Mouse (Mus musculus) liver, embryonic 15.5 days (tissue): ENCODE measurements around the gene Far1. TPM values are rescaled to one million over a fixed set of nuclear protein-coding genes. Genes with fewer than 3 reads are reported as not detected.

Experiments
- ATAC-seq: fragments of 200-750 bp; cut with Nextera tagmentation; 2 replicates; pipeline ENCODE4 v1.8.0; 2017; ENCODE audit warnings: moderate number of reproducible peaks, mild to moderate bottlenecking, moderate library complexity; ENCODE audit not compliant: insufficient read depth
- H3K27ac ChIP-seq: fragments of 300-500 bp; sonication (generic); replicated peaks from 2 replicates; pipeline ENCODE4 v1.5.1; 2015; ENCODE audit warnings: mild to moderate bottlenecking, inconsistent platforms
- H3K27me3 ChIP-seq: fragments of 300-500 bp; sonication (generic); 2 replicates; pipeline ENCODE4 v1.6.1; 2015; ENCODE audit warnings: mild to moderate bottlenecking, inconsistent platforms
- H3K36me3 ChIP-seq: fragments of 300-500 bp; sonication (generic); replicated peaks from 2 replicates; pipeline ENCODE4 v1.6.1; 2015; ENCODE audit warnings: moderate library complexity, mild to moderate bottlenecking, inconsistent platforms
- H3K4me1 ChIP-seq: fragments of 300-500 bp; sonication (generic); replicated peaks from 2 replicates; pipeline ENCODE4 v1.6.1; 2015; ENCODE audit warnings: inconsistent platforms
- H3K4me2 ChIP-seq: fragments of 300-500 bp; sonication (generic); 2 replicates; pipeline ENCODE4 v1.6.1; 2015; ENCODE audit warnings: moderate library complexity, mild to moderate bottlenecking, inconsistent platforms
- H3K4me3 ChIP-seq: fragments of 300-500 bp; sonication (generic); replicated peaks from 2 replicates; pipeline ENCODE4 v1.5.1; 2015; ENCODE audit warnings: mild to moderate bottlenecking, inconsistent platforms
- H3K9ac ChIP-seq: fragments of 300-500 bp; sonication (generic); 2 replicates; pipeline ENCODE4 v1.6.1; 2015; ENCODE audit warnings: moderate library complexity, mild to moderate bottlenecking, inconsistent platforms
- H3K9me3 ChIP-seq: fragments of 300-500 bp; sonication (generic); replicated peaks from 2 replicates; pipeline ENCODE4 v1.6.1; 2016; ENCODE audit warnings: inconsistent platforms
- WGBS: fragments of 180-500 bp; shearing (Covaris S2); methylation state at CpG from one replicate; pipeline ENCODE4 v1.1.7; 2015; ENCODE audit warnings: mixed read lengths; ENCODE audit not compliant: insufficient replicate concordance; 5-methylcytosine and 5-hydroxymethylcytosine counted together
- polyA plus RNA-seq: library from polyadenylated mRNA; unstranded; fragments of >200 nt; fragmentation: Nextera tagmentation; extraction: Ambion mirVana; gene quantifications from 2 replicates; pipeline ENCODE4 v1.2.1, GENCODE M21; 2015

Far1 gene
- 20.7 and 22.2 TPM in 2 replicates for polyA plus RNA-seq

GRCm38 (mm10) chr7:113513286-113513962, at the start of gene Far1:
Gene Far1, plus strand, starts transcription at chr7:113513834.
- Histone ChIP-seq H3K4me2 (peak within 1 kb of the TSS; percentile 96), H3K36me3 (no peaks in the 10 kb centered on the region), H3K9me3 (no peaks in the 10 kb centered on the region), H3K4me3 (peak within 1 kb of the TSS; percentile 91), H3K27me3 (peaks cover 14% of the 10 kb centered on the region; the same call in 1 of the 2 replicates), H3K4me1 (peaks cover 43% of the 10 kb centered on the region), H3K27ac (peak within 1 kb of the TSS; percentile 89), H3K9ac (peak within 1 kb of the TSS; percentile 84)
- peak; percentile 93 for ATAC-seq
- WGBS, result under 1% methylated on average over 71 of the region's 71 CpGs

DNA sequence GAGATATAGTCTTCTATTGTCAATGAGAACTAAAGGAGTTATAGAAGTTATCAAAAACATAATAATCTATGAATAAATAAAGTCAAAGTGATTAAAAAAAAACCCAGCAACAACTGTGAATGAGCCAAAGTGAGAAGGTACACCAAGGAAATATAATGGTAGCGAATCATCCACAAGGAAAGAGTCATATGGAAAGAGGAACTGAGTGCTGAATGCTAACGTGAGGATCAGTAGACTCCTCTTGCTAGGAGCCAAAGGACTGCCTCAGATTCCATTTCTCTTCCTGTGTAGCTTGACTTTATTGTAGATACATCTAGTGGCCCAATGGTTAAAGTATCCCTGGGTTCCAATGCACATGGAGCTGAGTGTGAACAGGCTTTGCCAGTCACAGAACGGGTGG, 45.3 kb upstream of the Far1 start:
- H3K36me3 ChIP-seq, result no peaks in the 10 kb centered on the region
- H3K9me3 ChIP-seq, result no peaks in the 10 kb centered on the region
- H3K27ac ChIP-seq, result no peak overlapping the region
- H3K4me2 ChIP-seq, result no peak overlapping the region
- H3K9ac ChIP-seq, result no peak overlapping the region
- WGBS, result 46% methylated on average over 3 of the region's 3 CpGs
- no peak overlapping the region for H3K4me3 ChIP-seq
- no peaks in the 10 kb centered on the region for H3K4me1 ChIP-seq
- no peak for ATAC-seq
- no peaks in the 10 kb centered on the region for H3K27me3 ChIP-seq

DNA sequence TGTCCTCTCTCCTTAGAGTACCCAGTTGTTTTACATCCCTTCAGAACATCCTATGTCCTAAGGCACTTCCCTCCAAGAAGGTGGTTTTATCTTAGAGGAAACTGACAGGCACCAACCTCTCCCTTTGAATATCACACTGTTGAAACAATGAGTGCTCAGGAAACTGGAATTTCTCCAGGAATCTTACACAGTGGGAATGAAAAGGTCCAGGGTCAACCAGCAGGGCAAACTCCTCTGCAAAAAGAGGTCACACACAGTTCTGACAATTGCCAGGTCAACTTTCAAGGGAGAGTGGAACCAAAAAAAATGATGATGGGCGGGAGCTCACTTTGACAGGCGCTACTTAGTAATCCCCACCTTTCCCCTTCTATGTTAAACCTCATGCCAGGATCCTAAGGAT, 43.0 kb upstream of the Far1 start:
- ATAC-seq, result no peak
- H3K9me3 ChIP-seq, result no peaks in the 10 kb centered on the region
- 78% methylated on average over 2 of the region's 2 CpGs for WGBS
- no peak overlapping the region for H3K27ac ChIP-seq
- H3K36me3 ChIP-seq, result no peaks in the 10 kb centered on the region
- no peaks in the 10 kb centered on the region for H3K27me3 ChIP-seq
- H3K9ac ChIP-seq, result no peak overlapping the region
- H3K4me3 ChIP-seq, result no peak overlapping the region
- H3K4me1 ChIP-seq, result no peaks in the 10 kb centered on the region
- no peak overlapping the region for H3K4me2 ChIP-seq

DNA sequence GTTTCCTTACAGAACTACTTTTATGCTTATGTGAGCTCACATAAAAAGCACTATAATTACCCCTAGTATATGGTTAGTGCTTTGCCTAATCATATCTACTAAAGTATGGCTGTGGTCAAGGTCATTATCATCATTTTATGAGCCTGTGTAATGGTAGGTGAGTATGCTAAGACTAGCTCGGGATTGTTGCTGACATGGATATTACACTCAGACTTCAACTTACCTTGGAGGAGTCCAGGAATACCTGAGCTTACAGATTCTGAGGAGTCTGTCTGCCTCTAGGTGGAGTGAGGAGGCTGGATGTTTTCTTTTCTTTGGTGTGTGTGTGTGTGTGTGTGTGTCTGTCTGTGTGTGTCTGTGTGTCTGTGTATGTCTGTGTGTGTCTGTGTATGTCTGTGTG, 42.0 kb upstream of the Far1 start:
- Histone ChIP-seq H3K27me3 (no peaks in the 10 kb centered on the region), H3K4me1 (no peaks in the 10 kb centered on the region), H3K4me3 (no peak overlapping the region), H3K9me3 (no peaks in the 10 kb centered on the region), H3K4me2 (no peak overlapping the region), H3K36me3 (no peaks in the 10 kb centered on the region), H3K9ac (no peak overlapping the region), H3K27ac (no peak overlapping the region)
- ATAC-seq, result no peak
- 59% methylated on average over 1 of the region's 1 CpGs for WGBS

- WGBS, result 64% methylated on average over 2 of the region's 2 CpGs
These were observed 17.8 kb upstream of the Far1 start for GRCm38 (mm10) chr7:113495792-113496191.

GRCm38 (mm10) chr7:113498413-113498812, 15.2 kb upstream of the Far1 start:
- no peaks in the 10 kb centered on the region for H3K27me3 ChIP-seq
- H3K27ac ChIP-seq, result no peak overlapping the region
- no peaks in the 10 kb centered on the region for H3K4me1 ChIP-seq
- H3K9me3 ChIP-seq, result no peaks in the 10 kb centered on the region
- no peak for ATAC-seq
- H3K4me2 ChIP-seq, result no peak overlapping the region
- H3K9ac ChIP-seq, result no peak overlapping the region
- 64% methylated on average over 3 of the region's 3 CpGs for WGBS
- no peaks in the 10 kb centered on the region for H3K36me3 ChIP-seq
- no peak overlapping the region for H3K4me3 ChIP-seq

More at GRCm38 (mm10) chr7:113495792-113496191, 17.8 kb upstream of the Far1 start:
- Histone ChIP-seq H3K4me3 (no peak overlapping the region), H3K9me3 (no peaks in the 10 kb centered on the region), H3K9ac (no peak overlapping the region), H3K4me1 (no peaks in the 10 kb centered on the region), H3K36me3 (no peaks in the 10 kb centered on the region), H3K27me3 (no peaks in the 10 kb centered on the region), H3K27ac (no peak overlapping the region), H3K4me2 (no peak overlapping the region)
- no peak for ATAC-seq

DNA sequence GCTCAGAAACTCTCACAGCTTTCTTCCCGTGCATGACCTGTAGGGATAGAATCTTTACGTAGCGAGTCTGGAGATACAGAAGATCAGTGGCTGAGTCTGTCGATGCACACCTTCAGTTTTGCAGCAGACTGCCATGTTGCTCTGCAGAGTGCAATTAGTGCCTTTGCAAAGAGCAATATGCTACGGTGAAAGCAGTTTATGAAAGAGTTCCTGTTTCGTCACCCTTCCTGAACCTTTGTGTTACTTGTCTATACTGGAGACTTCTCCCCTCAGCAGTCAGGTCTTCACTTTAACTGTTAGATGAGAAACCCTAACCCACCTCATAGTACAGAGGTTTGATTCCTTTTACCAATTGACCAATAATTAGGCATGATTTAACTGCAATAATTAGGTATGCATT, 13.8 kb upstream of the Far1 start:
- no peaks in the 10 kb centered on the region for H3K9me3 ChIP-seq
- WGBS, result 44% methylated on average over 6 of the region's 6 CpGs
- H3K27ac ChIP-seq, result no peak overlapping the region
- no peak overlapping the region for H3K4me3 ChIP-seq
- H3K27me3 ChIP-seq, result no peaks in the 10 kb centered on the region
- no peaks in the 10 kb centered on the region for H3K36me3 ChIP-seq
- no peak overlapping the region for H3K4me2 ChIP-seq
- H3K9ac ChIP-seq, result no peak overlapping the region
- ATAC-seq, result no peak
- no peaks in the 10 kb centered on the region for H3K4me1 ChIP-seq

DNA sequence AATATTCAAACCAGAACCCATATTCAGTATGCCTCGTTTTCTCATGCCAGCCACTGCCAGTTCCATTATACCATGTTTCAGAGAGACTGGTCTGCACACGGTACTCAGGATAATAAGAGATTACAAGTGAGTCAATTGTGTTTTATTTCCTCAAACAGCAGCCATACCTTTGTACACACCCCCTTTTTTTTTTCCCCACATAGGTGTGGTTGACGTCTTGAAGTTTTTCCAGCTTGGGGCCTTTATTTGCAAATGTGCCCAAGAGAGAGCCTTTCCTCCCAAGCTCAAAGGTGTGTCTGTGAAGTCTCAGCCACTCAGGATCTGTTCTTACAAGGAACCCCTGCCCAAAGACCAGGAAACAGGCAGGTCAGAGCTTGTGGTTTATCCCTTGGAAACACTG, 11.2 kb upstream of the Far1 start:
- no peak overlapping the region for H3K4me3 ChIP-seq
- no peaks in the 10 kb centered on the region for H3K36me3 ChIP-seq
- H3K4me2 ChIP-seq, result no peak overlapping the region
- no peaks in the 10 kb centered on the region for H3K4me1 ChIP-seq
- H3K9ac ChIP-seq, result no peak overlapping the region
- WGBS, result 43% methylated on average over 3 of the region's 3 CpGs
- no peak for ATAC-seq
- no peak overlapping the region for H3K27ac ChIP-seq
- peaks cover 7% of the 10 kb centered on the region for H3K27me3 ChIP-seq
- no peaks in the 10 kb centered on the region for H3K9me3 ChIP-seq

DNA sequence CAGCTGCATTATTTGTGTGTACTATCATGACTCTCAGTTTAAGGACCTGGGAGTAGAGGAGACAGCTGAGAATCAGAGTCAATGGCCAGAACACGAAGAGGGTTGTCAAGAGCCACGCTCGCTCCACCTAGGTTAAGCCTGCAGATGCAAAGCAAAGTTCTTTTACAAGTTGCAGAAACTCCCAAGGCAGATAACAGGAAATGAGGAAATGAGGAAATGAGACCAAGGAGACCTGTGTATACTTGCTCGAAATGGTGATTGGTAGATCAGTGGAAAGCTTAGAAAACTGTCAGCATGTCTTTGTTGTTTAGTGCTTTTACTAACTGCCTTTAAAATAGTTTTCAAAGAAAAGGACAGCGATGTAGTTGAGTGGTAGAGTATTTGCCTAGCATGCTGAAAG, 8.6 kb upstream of the Far1 start:
- 34% methylated on average over 5 of the region's 5 CpGs for WGBS
- H3K27ac ChIP-seq, result no peak overlapping the region
- H3K4me1 ChIP-seq, result no peaks in the 10 kb centered on the region
- peaks cover 14% of the 10 kb centered on the region for H3K27me3 ChIP-seq
- H3K4me3 ChIP-seq, result no peak overlapping the region
- no peak overlapping the region for H3K4me2 ChIP-seq
- ATAC-seq, result no peak
- H3K36me3 ChIP-seq, result no peaks in the 10 kb centered on the region
- no peak overlapping the region for H3K9ac ChIP-seq
- H3K9me3 ChIP-seq, result no peaks in the 10 kb centered on the region

GRCm38 (mm10) chr7:113505516-113506045, 8.1 kb upstream of the Far1 start:
- no peaks in the 10 kb centered on the region for H3K36me3 ChIP-seq
- 69% methylated on average over 4 of the region's 4 CpGs for WGBS
- H3K27me3 ChIP-seq, result peaks cover 18% of the 10 kb centered on the region
- no peak overlapping the region for H3K4me2 ChIP-seq
- no peak for ATAC-seq
- H3K27ac ChIP-seq, result no peak overlapping the region
- H3K9me3 ChIP-seq, result no peaks in the 10 kb centered on the region
- no peak overlapping the region for H3K9ac ChIP-seq
- no peaks in the 10 kb centered on the region for H3K4me1 ChIP-seq
- no peak overlapping the region for H3K4me3 ChIP-seq

DNA sequence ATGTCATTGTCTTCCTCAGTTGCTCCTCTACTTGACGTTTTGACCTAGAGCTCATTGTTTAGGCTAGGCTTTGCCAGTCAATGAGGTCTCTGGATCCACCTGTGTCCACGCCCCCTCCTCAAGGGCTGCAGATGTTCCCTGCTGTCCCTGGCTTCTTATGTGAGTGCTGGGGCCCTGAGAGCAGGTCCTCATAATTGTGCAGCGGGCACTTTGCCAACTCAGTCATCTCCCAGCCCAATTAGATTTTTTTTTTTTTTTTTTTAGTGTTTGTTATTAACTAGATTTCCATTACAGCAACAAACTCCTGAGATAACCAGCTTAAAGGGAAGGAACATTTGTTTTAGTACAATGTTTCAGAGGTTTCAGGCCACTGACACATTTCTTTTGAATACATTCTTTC, 5.8 kb upstream of the Far1 start:
- H3K9ac ChIP-seq, result no peak overlapping the region
- no peak overlapping the region for H3K4me3 ChIP-seq
- 53% methylated on average over 3 of the region's 3 CpGs for WGBS
- H3K4me2 ChIP-seq, result no peak overlapping the region
- H3K9me3 ChIP-seq, result no peaks in the 10 kb centered on the region
- H3K4me1 ChIP-seq, result peaks cover 17% of the 10 kb centered on the region
- no peak overlapping the region for H3K27ac ChIP-seq
- ATAC-seq, result no peak
- H3K27me3 ChIP-seq, result peaks cover 22% of the 10 kb centered on the region
- no peaks in the 10 kb centered on the region for H3K36me3 ChIP-seq

DNA sequence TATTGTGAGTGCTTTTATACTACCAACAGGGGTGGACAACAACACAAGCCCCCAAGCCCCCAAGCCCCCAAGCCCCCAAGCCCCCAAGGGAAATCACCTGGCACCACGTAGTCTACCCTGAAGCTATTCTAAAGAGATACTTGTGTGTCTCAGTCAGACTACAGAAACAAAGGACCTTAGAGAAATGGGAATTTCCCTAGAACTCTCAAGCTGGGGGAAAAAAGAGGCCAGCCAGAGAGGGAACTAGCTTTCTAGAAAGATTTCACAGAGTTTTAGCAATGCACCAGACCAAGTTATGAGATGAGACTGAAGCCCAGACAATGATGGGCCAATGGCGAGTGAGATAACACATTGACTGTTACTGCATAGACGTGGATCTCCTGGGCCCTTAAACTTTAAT, 2.2 kb upstream of the Far1 start:
- Histone ChIP-seq H3K27ac (no peak overlapping the region), H3K9ac (no peak overlapping the region), H3K4me2 (no peak overlapping the region), H3K4me3 (no peak overlapping the region), H3K9me3 (no peaks in the 10 kb centered on the region), H3K27me3 (peaks cover 20% of the 10 kb centered on the region), H3K36me3 (no peaks in the 10 kb centered on the region), H3K4me1 (peaks cover 41% of the 10 kb centered on the region)
- ATAC-seq, result no peak
- 43% methylated on average over 3 of the region's 3 CpGs for WGBS
